Mouse (Mus musculus): ENCODE results near the gene Tada2a. TPM values are rescaled to one million over a fixed set of nuclear protein-coding genes. Genes with fewer than 3 reads are reported as not detected.

The Tada2a gene
- total RNA-seq, 2 experiments from 2014 or later, result 11.4 to 12.5 TPM

DNA sequence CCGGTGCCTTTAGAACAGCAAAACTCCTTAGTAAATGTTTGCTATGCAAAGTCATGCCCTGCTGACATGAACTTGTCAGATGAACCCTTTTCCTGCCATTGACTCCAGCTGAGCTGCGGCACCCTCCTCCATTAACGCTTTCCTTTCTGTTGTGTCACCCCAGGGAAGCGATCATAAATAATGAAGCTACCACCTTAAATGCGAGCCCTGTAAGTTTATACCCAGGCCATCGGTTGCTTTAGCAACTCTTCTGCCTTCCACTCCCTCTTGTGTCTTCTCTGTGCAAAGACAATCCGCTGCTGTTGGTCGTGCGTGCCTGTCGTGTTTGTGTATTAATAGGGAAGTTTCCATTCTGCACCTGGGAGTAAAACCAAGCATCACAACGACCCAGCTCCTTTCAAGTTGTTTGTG, 63.3 kb downstream of the Tada2a start:
- no peak for DNase-seq (ENCODE audit: low spot score)

GRCm38 (mm10) chr11:84063631-84064209, 65.7 kb downstream of the Tada2a start:
- DNase-seq (ENCODE audit: low spot score), result no peak

DNA sequence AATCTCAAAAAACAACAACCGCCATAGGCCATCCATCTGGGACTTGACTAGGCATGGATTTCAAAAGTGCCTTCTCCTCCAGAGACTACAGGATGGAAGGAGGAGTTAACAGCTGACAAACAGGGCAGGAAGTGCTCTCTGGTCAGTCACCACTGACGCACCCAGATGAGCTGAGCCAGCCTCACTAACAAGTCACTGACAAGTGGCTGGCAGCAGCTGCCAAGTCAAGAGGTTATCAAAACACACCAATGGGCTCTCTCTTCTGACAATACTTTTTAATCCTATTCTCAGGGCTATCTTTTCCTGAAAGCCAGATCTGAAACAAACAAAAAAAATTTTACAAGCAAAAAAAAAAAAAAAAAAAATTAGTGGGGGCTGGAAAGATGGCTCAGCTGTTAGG, 66.6 kb downstream of the Tada2a start:
- no peak for DNase-seq (ENCODE audit: low spot score)

DNA sequence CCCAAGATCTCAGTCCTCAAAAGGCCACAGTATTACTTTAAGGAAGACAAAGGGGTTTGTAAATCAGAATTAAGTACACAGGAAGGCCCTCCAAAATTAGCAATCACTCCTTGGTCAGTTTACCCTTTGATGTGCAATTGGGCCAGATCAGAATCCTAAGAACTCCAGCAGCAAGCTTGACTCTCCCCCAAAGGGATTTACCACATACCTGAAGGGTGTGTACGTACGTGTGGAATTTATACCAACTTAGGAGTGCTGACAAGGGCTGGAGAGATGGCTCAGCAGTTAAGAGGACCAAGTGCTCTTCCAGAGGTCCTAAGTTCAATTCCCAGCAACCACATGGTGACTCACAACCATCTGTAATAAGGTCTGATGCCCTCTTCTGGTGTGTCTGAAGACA, 67.5 kb downstream of the Tada2a start:
- no peak for DNase-seq (ENCODE audit: low spot score)

DNA sequence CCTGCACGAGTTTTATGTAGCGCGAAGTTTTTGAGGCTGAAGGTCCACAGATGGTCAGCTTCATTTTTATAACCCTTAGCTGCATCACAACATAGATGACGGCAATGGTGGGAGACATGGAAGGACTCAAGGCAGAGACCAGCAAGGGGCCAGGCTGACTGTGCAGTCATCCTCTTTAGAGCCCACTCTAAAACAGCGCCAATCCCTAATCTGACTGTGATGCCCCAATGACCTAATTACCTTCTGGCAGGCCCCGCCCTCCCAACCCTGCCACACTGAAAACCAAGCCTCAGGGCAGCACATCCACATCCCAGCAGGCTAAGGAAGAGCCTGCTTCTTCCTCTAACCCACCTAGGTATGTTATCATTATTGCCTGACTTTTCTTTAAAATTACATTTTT, 68.8 kb downstream of the Tada2a start:
- DNase-seq (ENCODE audit: low spot score), result no peak

- no peak for DNase-seq (ENCODE audit: low spot score)
Measured at GRCm38 (mm10) chr11:84059784-84060183, 69.6 kb downstream of the Tada2a start.

DNA sequence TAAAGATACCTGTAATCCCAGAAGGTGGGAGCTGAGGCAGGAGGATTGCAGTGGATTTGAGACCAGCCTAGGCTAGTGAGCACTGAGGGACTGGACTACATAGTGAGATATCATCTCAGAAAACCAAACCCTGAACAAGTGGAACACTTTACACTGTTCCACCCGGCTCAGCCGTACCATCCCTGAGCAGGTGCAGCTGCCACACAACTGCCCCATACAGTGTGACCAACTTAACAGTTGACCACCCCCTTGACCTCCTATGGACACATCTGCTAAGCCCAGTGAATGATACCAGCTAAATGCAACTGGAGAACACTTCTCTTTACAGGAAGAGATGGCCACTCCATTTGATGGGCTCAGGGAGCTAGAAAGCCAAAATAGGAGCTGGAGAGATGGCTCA, 72.0 kb downstream of the Tada2a start:
- no peak for DNase-seq (ENCODE audit: low spot score)

GRCm38 (mm10) chr11:84053524-84054163, 75.8 kb downstream of the Tada2a start:
- peak; percentile 57 for DNase-seq (ENCODE audit: low spot score)

DNA sequence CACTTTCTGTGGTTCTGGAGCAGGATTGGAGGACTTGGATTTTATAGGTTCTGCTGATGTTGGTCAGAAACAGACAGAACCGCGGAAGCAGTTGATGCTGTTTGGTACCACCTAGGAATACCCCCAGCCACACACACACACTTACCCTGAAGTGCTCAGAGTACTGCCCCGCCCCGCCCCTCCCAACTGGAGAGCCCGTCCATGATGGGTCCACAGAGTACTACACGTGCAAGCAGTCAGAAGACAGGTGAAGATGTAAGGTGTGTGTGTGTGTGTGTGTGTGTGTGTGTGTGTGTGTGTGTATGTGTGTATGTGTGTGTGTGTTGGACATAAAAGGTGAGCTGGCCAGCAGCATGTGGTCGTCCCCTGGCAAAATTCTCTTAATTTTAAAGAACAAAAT, 76.3 kb downstream of the Tada2a start:
- no peak for DNase-seq (ENCODE audit: low spot score)

DNA sequence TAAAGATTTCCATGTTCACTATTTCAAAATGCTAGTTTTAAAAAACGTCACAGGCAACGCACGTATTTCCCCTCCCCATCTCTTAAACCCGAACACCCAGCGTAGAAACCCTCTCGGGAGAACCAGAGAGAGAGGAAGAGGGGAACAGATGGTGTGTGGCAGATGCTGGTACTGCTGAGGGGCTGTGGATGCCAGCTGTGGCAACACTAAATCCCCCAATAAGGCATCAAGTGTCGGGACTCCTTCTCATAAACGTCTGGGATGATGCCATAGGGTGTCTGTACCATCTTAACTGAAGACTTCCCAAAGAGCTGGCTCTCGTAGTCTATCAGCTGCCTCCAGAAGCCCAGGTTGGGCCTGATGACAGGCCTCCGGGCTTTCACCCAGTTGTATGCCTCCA, 81.0 kb downstream of the Tada2a start:
- DNase-seq (ENCODE audit: low spot score), result no peak

DNA sequence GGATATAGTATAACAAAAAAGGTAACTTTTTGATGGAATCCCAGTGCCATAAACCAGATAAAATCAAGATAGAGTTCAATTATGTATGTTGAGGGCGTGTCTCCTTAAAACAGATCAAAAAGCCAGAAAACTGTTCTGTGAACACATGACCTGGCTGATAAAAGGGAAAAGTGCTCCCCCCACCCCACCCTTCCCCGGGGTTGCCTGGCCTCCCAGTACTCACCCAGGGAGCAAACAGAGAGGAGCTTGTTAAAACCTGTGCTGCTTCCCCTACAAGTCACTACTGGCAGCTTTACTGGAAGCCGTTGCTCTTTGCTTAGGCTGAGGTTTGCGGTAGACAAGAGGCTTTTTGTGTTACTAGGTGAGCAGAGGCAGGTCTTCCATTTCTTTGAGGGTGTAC, 82.1 kb downstream of the Tada2a start:
- no peak for DNase-seq (ENCODE audit: low spot score)

GRCm38 (mm10) chr11:84044988-84045387, 84.4 kb downstream of the Tada2a start:
- no peak for DNase-seq (ENCODE audit: low spot score)

DNA sequence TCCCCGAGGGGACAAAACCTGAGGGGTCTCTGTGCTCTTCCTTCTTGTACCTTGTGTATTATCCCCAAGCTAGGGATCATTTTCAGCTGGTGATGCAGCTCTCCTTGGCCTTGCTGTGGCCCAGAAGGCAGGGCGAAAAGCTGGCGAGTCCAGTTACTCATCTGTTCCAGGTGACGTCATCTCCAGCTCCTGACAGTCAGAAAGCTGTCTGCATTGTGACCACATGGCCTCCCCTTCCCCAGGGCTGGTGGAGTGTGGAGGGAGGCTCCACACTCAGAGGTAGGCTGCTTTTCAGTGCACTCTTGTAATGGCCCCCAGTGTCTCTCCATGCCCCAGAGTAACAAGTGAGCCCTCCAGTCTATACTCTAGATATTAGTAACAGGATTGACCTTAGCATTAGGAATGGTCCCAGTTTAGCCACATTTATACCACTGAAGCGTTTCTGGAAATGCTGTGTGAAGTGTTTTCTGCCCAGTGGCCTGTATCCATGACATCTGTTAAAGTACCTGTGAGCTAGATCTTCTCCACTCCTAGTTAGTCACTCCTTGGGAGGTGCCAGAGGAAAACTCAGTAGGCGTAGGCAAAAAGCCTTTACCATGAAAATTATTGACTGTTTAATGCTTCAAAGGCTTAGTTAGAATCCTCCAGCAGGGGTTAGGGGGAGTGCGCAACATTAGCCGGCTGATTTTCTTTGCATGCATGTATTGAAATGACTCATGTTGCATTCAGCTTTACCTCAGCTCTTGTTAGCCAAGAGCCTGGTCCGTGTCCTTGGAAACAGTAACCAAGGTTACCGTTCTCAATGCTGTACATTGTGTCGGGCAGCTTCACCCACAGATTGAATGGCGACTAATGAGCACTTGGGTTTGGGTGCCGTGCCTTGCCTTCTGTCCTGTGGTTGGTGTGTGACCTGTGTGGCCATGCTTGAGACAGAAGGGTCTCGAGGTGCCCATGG, 86.3 kb downstream of the Tada2a start:
- peak; percentile 23 for DNase-seq (ENCODE audit: low spot score)

- no peak for DNase-seq (ENCODE audit: low spot score)
Measured at GRCm38 (mm10) chr11:84040621-84041020, 88.8 kb downstream of the Tada2a start.

DNA sequence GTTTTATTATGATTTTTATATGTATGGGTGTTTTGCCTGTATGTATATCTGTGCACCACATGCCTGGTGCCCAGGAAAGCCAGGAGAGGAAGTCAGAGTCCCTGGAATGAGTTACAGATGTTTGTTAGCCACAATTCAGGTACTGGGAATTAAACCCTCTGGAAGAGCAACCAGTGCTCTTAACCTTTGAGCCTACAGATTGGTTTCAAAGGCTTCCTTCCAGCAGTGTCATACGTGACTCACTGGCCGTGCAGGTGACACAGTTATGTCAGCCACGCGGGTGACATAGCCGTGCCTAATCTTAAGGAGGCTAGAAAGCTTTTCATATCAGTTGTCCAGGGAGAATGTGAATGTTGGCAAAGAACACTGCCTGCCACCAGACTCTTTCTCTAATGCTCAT, 95.7 kb downstream of the Tada2a start:
- DNase-seq (ENCODE audit: low spot score), result no peak

DNA sequence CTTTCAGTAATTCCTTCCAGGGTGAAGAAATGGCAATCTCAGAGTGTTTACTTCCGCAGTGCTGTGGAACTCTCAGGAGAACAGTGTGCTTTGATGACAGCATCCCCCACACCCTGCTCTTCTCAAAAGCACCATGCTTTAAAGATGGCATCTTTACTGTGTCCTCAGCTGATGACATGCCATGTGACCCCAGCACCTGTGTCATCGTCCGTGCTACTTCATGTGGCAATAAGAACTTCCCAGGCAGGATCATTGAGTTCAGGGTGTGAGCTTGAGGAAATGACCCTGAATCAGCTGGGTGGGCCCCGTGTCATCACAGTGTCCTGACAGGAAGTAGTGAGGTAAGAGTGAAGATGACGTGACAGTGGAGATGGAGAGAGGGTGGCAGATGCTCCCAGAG, 96.8 kb downstream of the Tada2a start:
- no peak for DNase-seq (ENCODE audit: low spot score)

DNA sequence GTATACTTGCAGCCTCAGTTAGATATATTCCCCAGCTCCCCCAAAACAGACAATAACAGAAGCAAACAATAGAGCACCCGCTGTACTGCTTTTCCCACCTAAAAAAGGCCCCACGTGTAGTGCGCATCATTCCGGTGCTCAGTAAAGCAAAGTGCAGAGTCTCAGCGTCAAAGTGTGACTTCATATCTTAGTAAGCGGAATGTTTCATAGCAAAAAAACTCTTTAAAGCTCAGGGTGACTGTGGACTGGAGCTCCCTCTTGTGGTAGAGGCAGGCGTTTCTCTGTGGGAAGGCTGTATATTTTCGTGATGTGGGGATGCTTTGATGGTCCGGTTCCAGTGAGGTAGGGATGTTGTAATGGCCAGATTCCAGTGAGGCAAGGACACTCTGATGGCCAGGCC, 97.4 kb downstream of the Tada2a start:
- DNase-seq (ENCODE audit: low spot score), result peak; percentile 57

Other genes starting within 250 kb of the Tada2a start
- 10 to 100 TPM in 1 of 2 experiments, 1 to 10 TPM in 1; 9.5 to 10.5 TPM for gene Ddx52, start 187.5 kb downstream of the Tada2a start, total RNA-seq (2021)
- gene Synrg, start 165.2 kb downstream of the Tada2a start, total RNA-seq (2021), result 10 to 100 TPM; 40.4 to 40.6 TPM
- 1 to 10 TPM; 6.0 to 7.7 TPM for gene Dusp14, start 60.3 kb downstream of the Tada2a start, total RNA-seq (2021)
- 10 to 100 TPM; 11.4 to 17.3 TPM for gene Acaca, start 72 bp upstream of the Tada2a start, total RNA-seq (2021)
- gene Gm11437, start 37.9 kb upstream of the Tada2a start, total RNA-seq (2021), result not detected

Measured in gastrocnemius, adult 18-20 months (tissue).